Mouse (Mus musculus): Measurements from ENCODE around the gene Zfp985. TPM values are rescaled to one million over a fixed set of nuclear protein-coding genes. Genes with fewer than 3 reads are reported as not detected.
"Not testable (repeated sequence)": the region's sequence is repeated elsewhere in the genome, so short reads cannot be mapped to it uniquely, and the experiment has no call there.

Zfp985 gene
- polyA plus RNA-seq, 1 experiment: 0.82 TPM

- TF ChIP-seq CTCF (IDR thresholded peaks at IDR 0.05; ENCODE audit: control insufficient read depth, insufficient read depth, low read length) (no peak), POLR2A (IDR thresholded peaks at IDR 0.05; ENCODE audit: borderline replicate concordance, control insufficient read depth, low read depth, low read length) (no peak)
- Histone ChIP-seq H3K27ac (ENCODE audit: control insufficient read depth, insufficient read depth, low read depth, low read length, poor library complexity) (no peak overlapping the region), H3K4me3 (replicated peaks; ENCODE audit: control insufficient read depth, low read depth, low read length) (no peak overlapping the region), H3K4me1 (ENCODE audit: control insufficient read depth, insufficient read depth, low read length) (no peaks in the 10 kb centered on the region)
These were observed 12.0 kb upstream of the Zfp985 start for GRCm38 (mm10) chr4:147541105-147541504.

- H3K4me1 ChIP-seq (ENCODE audit: control insufficient read depth, insufficient read depth, low read length); H3K4me3 ChIP-seq (replicated peaks; ENCODE audit: control insufficient read depth, low read depth, low read length); H3K27ac ChIP-seq (ENCODE audit: control insufficient read depth, insufficient read depth, low read depth, low read length, poor library complexity): not testable (repeated sequence)
- 62% methylated on average over 2 of the region's 2 CpGs for WGBS
These were observed 1.3 kb downstream of the Zfp985 start for GRCm38 (mm10) chr4:147554361-147554760.

DNA sequence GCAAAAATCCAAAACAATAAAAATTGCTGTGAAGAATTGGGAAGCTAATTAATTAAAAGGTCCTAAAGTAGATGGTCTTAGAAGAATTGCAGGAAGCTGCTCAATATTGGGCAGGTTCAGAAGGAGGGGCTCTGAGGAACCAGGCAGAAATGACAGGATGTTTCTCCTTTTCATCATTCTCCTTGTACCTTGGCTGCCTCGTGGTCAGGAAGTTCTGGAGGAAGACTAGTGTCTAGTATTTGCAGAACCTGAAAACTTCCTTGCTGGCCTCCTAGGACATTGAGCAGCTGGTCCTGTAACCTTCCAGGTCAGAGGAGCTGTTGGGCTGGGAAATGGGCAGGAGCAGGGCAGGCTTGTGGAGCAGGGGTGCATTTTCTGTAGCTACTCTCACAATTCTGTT lies 3.8 kb downstream of the Zfp985 start:
- H3K27ac ChIP-seq (ENCODE audit: control insufficient read depth, insufficient read depth, low read depth, low read length, poor library complexity); H3K4me1 ChIP-seq (ENCODE audit: control insufficient read depth, insufficient read depth, low read length); H3K4me3 ChIP-seq (replicated peaks; ENCODE audit: control insufficient read depth, low read depth, low read length): not testable (repeated sequence)
- 7% methylated on average over 1 of the region's 1 CpGs for WGBS

GRCm38 (mm10) chr4:147558011-147558410 lies 4.9 kb downstream of the Zfp985 start:
- not testable (repeated sequence) for H3K4me1 ChIP-seq (ENCODE audit: control insufficient read depth, insufficient read depth, low read length); H3K27ac ChIP-seq (ENCODE audit: control insufficient read depth, insufficient read depth, low read depth, low read length, poor library complexity); H3K4me3 ChIP-seq (replicated peaks; ENCODE audit: control insufficient read depth, low read depth, low read length)

DNA sequence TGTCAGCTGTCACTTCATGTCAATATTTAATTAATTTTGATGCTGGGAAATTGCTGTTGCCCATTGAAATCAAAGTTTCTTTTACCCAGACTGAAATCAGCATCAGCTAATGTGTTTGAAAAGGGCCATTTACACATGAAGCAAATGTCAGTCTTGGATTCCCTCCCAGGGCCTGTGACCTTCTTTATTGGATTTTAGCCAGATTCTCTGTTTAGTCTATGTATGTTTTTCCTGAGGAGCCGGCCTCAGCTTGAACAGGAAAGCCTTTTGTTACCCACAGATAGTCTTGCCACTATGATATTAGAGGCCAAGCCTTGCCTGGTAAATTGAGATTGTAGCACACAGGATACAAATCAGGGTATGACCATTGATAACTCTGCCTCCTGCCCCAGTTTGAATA lies 6.0 kb downstream of the Zfp985 start:
- 34% methylated on average over 1 of the region's 1 CpGs for WGBS
- not testable (repeated sequence) for H3K27ac ChIP-seq (ENCODE audit: control insufficient read depth, insufficient read depth, low read depth, low read length, poor library complexity); H3K4me3 ChIP-seq (replicated peaks; ENCODE audit: control insufficient read depth, low read depth, low read length); H3K4me1 ChIP-seq (ENCODE audit: control insufficient read depth, insufficient read depth, low read length)

DNA sequence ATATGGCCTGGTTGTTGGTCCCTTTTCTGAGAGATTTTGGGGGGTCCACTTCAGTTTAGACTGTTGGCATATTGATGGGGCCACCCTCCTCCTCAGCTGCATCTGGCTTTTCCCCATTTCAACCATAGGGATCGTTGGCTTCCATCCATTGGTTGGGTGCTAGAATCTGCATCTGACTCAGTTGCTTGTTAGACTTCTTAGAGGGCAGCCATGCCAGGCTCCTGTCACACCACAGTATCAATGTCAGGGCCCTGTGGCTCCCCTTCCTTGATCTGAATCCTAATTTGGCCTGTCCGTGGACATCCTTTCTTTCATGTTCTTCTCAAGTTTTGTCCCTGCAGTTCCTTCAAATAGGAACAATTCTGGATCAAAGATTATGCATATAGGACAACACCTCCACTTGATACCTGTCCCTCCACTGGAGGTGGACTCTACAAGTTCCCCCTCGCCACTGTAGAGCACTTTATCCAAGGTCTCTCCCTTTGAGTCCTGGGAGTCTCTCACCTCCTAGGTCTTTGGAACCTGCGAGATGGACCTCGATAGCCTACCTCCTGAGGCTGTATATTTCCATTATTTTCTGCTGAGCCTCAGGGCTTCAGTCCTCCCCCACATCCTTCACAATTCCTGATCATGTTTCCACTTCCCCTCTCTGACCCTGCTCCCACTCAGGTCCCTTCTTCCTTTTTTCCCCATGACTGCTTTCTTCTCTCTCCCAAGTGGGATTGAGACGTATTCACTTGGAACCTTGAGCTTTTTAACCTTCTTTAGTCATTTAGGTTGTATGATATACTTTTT lies 12.5 kb downstream of the Zfp985 start:
- Histone ChIP-seq H3K4me1 (ENCODE audit: control insufficient read depth, insufficient read depth, low read length) (no peaks in the 10 kb centered on the region), H3K4me3 (replicated peaks; ENCODE audit: control insufficient read depth, low read depth, low read length) (no peak overlapping the region), H3K27ac (ENCODE audit: control insufficient read depth, insufficient read depth, low read depth, low read length, poor library complexity) (no peak overlapping the region)
- no peak for TF ChIP-seq CTCF (IDR thresholded peaks at IDR 0.05; ENCODE audit: control insufficient read depth, insufficient read depth, low read length)
- TF ChIP-seq POLR2A (IDR thresholded peaks at IDR 0.05; ENCODE audit: borderline replicate concordance, control insufficient read depth, low read depth, low read length): no peak
- WGBS: 59% methylated on average over 6 of the region's 6 CpGs

- WGBS: 74% methylated on average over 8 of the region's 8 CpGs
- not testable (repeated sequence) for H3K4me3 ChIP-seq (replicated peaks; ENCODE audit: control insufficient read depth, low read depth, low read length); H3K27ac ChIP-seq (ENCODE audit: control insufficient read depth, insufficient read depth, low read depth, low read length, poor library complexity); H3K4me1 ChIP-seq (ENCODE audit: control insufficient read depth, insufficient read depth, low read length)
These were observed 18.1 kb downstream of the Zfp985 start for GRCm38 (mm10) chr4:147571156-147571555.

- H3K4me1 ChIP-seq (ENCODE audit: control insufficient read depth, insufficient read depth, low read length); H3K27ac ChIP-seq (ENCODE audit: control insufficient read depth, insufficient read depth, low read depth, low read length, poor library complexity); H3K4me3 ChIP-seq (replicated peaks; ENCODE audit: control insufficient read depth, low read depth, low read length): not testable (repeated sequence)
- 72% methylated on average over 4 of the region's 4 CpGs for WGBS
These were observed 26.3 kb downstream of the Zfp985 start for GRCm38 (mm10) chr4:147579371-147579770.

- no peak for TF ChIP-seq CTCF (IDR thresholded peaks at IDR 0.05; ENCODE audit: control insufficient read depth, insufficient read depth, low read length)
- TF ChIP-seq POLR2A (IDR thresholded peaks at IDR 0.05; ENCODE audit: borderline replicate concordance, control insufficient read depth, low read depth, low read length): no peak
- no peak overlapping the region for H3K27ac ChIP-seq (ENCODE audit: control insufficient read depth, insufficient read depth, low read depth, low read length, poor library complexity)
- H3K4me1 ChIP-seq (ENCODE audit: control insufficient read depth, insufficient read depth, low read length): no peaks in the 10 kb centered on the region
- 53% methylated on average over 1 of the region's 1 CpGs for WGBS
- no peak overlapping the region for H3K4me3 ChIP-seq (replicated peaks; ENCODE audit: control insufficient read depth, low read depth, low read length)
These were observed 33.7 kb downstream of the Zfp985 start for GRCm38 (mm10) chr4:147586511-147587473.

GRCm38 (mm10) chr4:147594630-147595029 lies 41.6 kb downstream of the Zfp985 start:
- WGBS: 66% methylated on average over 3 of the region's 3 CpGs
- not testable (repeated sequence) for H3K27ac ChIP-seq (ENCODE audit: control insufficient read depth, insufficient read depth, low read depth, low read length, poor library complexity); H3K4me3 ChIP-seq (replicated peaks; ENCODE audit: control insufficient read depth, low read depth, low read length); H3K4me1 ChIP-seq (ENCODE audit: control insufficient read depth, insufficient read depth, low read length)

Data from bone marrow, adult 2 months (tissue).